Mouse (Mus musculus) kidney, postnatal 0 days (tissue): ENCODE measurements around the gene Syne4. TPM values are rescaled to one million over a fixed set of nuclear protein-coding genes. Genes with fewer than 3 reads are reported as not detected.
A peak's percentile ranks its signal among the peaks of the same experiment; 100 is the strongest.

Source experiments
- ATAC-seq: fragments of 200-750 bp; cut with Nextera tagmentation; replicated peaks from 2 replicates; pipeline ENCODE4 v1.8.0; 2017; ENCODE audit warnings: low read depth, moderate number of reproducible peaks, moderate TSS enrichment, moderate library complexity; ENCODE audit not compliant: low FRiP score
- DNase-seq: peaks from one replicate; pipeline ENCODE4 v3.0.0-alpha.2; 2016; ENCODE audit warnings: low spot score
- H3K27ac ChIP-seq: fragments of 300-500 bp; sonication (generic); 2 replicates; pipeline ENCODE4 v1.5.1; 2014; ENCODE audit warnings: mild to moderate bottlenecking
- H3K27me3 ChIP-seq: fragments of 300-500 bp; sonication (generic); 2 replicates; pipeline ENCODE4 v1.6.1; 2014; ENCODE audit warnings: low read length, mixed read lengths; ENCODE audit not compliant: insufficient read depth
- H3K36me3 ChIP-seq: fragments of 300-500 bp; sonication (generic); 2 replicates; pipeline ENCODE4 v1.6.1; 2014; ENCODE audit warnings: low read length, mixed read lengths; ENCODE audit not compliant: insufficient read depth
- H3K4me1 ChIP-seq: fragments of 300-500 bp; sonication (generic); replicated peaks from 2 replicates; pipeline ENCODE4 v1.6.1; 2014; ENCODE audit warnings: antibody characterized with exemption, low read length, mixed read lengths; ENCODE audit not compliant: insufficient read depth
- H3K4me2 ChIP-seq: fragments of 300-500 bp; sonication (generic); 2 replicates; pipeline ENCODE4 v1.6.1; 2014; ENCODE audit warnings: mild to moderate bottlenecking, low read length, moderate library complexity, mixed read lengths
- H3K4me3 ChIP-seq: fragments of 300-500 bp; sonication (generic); replicated peaks from 2 replicates; pipeline ENCODE4 v1.5.1; 2014; ENCODE audit warnings: low read depth, low read length
- H3K9ac ChIP-seq: fragments of 300-500 bp; sonication (generic); 2 replicates; pipeline ENCODE4 v1.6.1; 2014; ENCODE audit warnings: low read depth, low read length
- H3K9me3 ChIP-seq: fragments of 300-500 bp; sonication (generic); replicated peaks from 2 replicates; pipeline ENCODE4 v1.6.1; 2016; ENCODE audit warnings: low read length, inconsistent platforms, mixed read lengths
- CTCF ChIP-seq: IDR thresholded peaks from 2 replicates; pipeline ENCODE4 v1.5.1; 2016; ENCODE audit warnings: antibody characterized with exemption, low read depth, mild to moderate bottlenecking, moderate library complexity
- WGBS: fragments of 180-500 bp; shearing (Covaris S2); extraction: QIAGEN DNeasy Blood & Tissue Kit; methylation state at CpG from one replicate; pipeline ENCODE4 v1.1.7; 2014; 5-methylcytosine and 5-hydroxymethylcytosine counted together
- polyA plus RNA-seq: library from polyadenylated mRNA; unstranded; fragments of >200 nt; fragmentation: Nextera tagmentation; extraction: Ambion mirVana; gene quantifications from 2 replicates; pipeline ENCODE4 v1.2.1, GENCODE M21; 2015

Syne4 gene
- polyA plus RNA-seq, 1 experiment from 2014 or later: 79.0 TPM

- Histone ChIP-seq H3K4me2 (no peak overlapping the region), H3K4me1 (peaks cover 8% of the 10 kb centered on the region; the same call in 1 of the 2 replicates), H3K9me3 (no peaks in the 10 kb centered on the region), H3K9ac (no peak overlapping the region), H3K27me3 (no peaks in the 10 kb centered on the region), H3K4me3 (no peak overlapping the region), H3K36me3 (peaks cover 17% of the 10 kb centered on the region; the same call in 1 of the 2 replicates), H3K27ac (no peak overlapping the region)
- peak; percentile 28 for DNase-seq
- peak; percentile 59; the same call in 1 of the 2 replicates for TF ChIP-seq CTCF
- no peak for ATAC-seq
- WGBS: 92% methylated on average over 16 of the region's 16 CpGs
Measured at GRCm38 (mm10) chr7:30306083-30306779, 8.4 kb upstream of the Syne4 start.

GRCm38 (mm10) chr7:30308076-30309005, 6.3 kb upstream of the Syne4 start, which contains the start of gene Alkbh6:
Gene Alkbh6, plus strand, starts transcription at chr7:30308717.
- Histone ChIP-seq H3K4me2 (peak within 1 kb of the TSS; percentile 77), H3K4me1 (peaks cover 8% of the 10 kb centered on the region; the same call in 1 of the 2 replicates), H3K9me3 (no peaks in the 10 kb centered on the region), H3K27me3 (no peaks in the 10 kb centered on the region), H3K36me3 (peaks cover 9% of the 10 kb centered on the region; the same call in 1 of the 2 replicates), H3K4me3 (peak within 1 kb of the TSS; percentile 50), H3K27ac (peak within 1 kb of the TSS; percentile 78), H3K9ac (peak within 1 kb of the TSS; percentile 54)
- peak; percentile 98 for ATAC-seq
- peak; percentile 99 for DNase-seq
- WGBS: 3% methylated on average over 27 of the region's 27 CpGs
- TF ChIP-seq CTCF: 0 out of 2 replicates have a peak, but pooled peaks have one; percentile 14

DNA sequence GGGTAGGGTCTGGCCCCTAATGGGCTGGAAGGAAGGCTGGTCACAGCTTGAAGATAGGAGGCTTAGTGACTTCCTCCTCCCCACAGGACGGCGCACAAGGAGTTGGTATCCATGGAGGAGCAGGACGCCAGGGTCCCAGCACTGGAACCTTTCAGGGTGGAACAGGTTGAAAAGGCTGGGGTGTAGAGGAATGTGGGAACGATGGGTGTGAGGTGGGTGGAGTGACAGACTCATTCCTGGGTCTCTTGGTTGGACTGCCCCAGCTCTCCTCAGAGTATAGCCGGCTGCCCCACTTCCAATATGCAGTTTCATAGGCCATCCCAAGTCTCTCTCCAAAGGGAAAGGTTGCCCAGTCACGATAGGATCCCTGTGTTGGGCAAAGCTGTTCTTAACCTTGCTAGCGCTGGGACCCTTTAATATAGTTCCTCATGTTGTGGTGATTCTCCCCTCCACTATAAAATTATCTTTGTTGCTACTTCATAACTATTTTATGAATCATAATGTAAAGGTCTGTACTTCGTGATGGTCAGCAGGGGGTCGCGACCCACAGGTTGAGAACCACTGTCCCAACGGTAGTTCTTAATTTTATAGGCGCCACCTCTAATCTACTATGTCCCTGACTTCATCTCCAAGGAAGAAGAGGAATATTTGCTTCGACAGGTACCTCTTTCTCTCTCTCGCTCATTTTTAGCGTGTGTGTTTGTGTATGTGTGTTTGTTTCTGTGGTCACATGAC, 5.0 kb upstream of the Syne4 start:
- no peaks in the 10 kb centered on the region for H3K27me3 ChIP-seq
- H3K9me3 ChIP-seq: no peaks in the 10 kb centered on the region
- H3K4me3 ChIP-seq: peak overlapping the region; percentile 50
- DNase-seq: no peak
- peaks cover 11% of the 10 kb centered on the region; the same call in 1 of the 2 replicates for H3K4me1 ChIP-seq
- peak overlapping the region; percentile 51; the same call in 1 of the 2 replicates for H3K27ac ChIP-seq
- TF ChIP-seq CTCF: no peak
- H3K36me3 ChIP-seq: peaks cover 5% of the 10 kb centered on the region; the same call in 1 of the 2 replicates
- WGBS: 61% methylated on average over 15 of the region's 15 CpGs
- peak overlapping the region; percentile 54 for H3K9ac ChIP-seq
- peak overlapping the region; percentile 77 for H3K4me2 ChIP-seq
- ATAC-seq: no peak

DNA sequence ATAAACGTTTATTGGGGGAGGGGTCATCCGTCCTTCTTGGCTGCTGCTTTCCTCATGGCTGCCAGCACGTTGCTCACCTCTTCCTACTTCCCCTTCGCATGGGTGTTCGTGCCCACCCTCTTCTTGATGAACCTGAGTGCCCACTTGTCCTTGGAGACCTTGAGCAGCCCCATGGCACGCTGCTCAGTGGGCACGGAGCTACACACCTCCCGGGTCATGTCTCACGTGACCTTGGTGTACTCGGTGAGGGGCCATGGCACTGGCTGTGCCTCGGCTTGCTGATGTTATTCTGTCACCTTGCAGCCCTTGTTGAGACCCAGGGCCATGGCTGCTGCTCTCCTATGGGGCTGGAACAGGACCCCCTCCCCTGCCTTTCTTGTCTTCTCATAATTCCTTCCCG, 4.5 kb upstream of the Syne4 start:
- peaks cover 13% of the 10 kb centered on the region; the same call in 1 of the 2 replicates for H3K4me1 ChIP-seq
- DNase-seq (no peak), ATAC-seq (no peak)
- no peaks in the 10 kb centered on the region for H3K27me3 ChIP-seq
- H3K4me3 ChIP-seq: no peak overlapping the region
- H3K4me2 ChIP-seq: no peak overlapping the region
- H3K27ac ChIP-seq: no peak overlapping the region
- H3K9ac ChIP-seq: no peak overlapping the region
- H3K36me3 ChIP-seq: peaks cover 5% of the 10 kb centered on the region; the same call in 1 of the 2 replicates
- WGBS: 81% methylated on average over 12 of the region's 12 CpGs
- no peak for TF ChIP-seq CTCF
- no peaks in the 10 kb centered on the region for H3K9me3 ChIP-seq

DNA sequence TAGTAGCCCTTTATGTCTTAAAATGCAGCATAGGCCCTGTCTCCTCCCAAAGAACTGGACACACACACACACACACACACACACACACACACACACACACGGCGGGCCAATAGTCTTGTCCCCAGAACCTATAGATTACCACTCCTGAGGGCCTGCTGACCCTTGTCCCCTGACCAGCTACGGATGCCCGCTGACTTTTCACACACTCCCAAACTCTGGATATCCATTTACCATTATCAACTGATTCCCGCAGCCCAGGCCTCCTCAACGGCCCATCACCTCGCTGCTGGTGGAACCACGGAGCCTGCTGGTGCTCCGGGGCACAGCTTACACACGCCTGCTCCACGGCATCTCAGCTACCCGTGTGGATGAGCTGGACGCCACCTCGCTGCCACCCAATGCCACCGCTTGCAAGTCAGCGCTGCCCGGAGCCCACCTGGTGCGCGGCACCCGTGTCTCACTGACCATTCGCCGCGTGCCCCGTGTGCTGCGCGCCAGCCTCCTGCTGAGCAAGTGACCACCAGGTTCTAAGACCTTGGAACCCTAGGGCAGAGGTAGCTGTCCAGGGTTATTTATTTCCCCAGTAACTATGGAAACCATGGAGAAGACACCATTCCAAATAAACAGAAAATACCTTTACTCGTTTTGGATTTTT, 814 bp upstream of the Syne4 start:
- DNase-seq (no peak), ATAC-seq (peak; percentile 59)
- TF ChIP-seq CTCF: peak; percentile 31; the same call in 1 of the 2 replicates
- peak overlapping the region; percentile 57 for H3K4me2 ChIP-seq
- peak overlapping the region; percentile 18; the same call in 1 of the 2 replicates for H3K9ac ChIP-seq
- H3K9me3 ChIP-seq: no peaks in the 10 kb centered on the region
- H3K27ac ChIP-seq: peak overlapping the region; percentile 72
- 41% methylated on average over 27 of the region's 27 CpGs for WGBS
- H3K4me3 ChIP-seq: 0 out of 2 replicates have a peak overlapping the region, but pooled peaks have one; percentile 11
- peaks cover 14% of the 10 kb centered on the region; the same call in 1 of the 2 replicates for H3K4me1 ChIP-seq
- H3K27me3 ChIP-seq: no peaks in the 10 kb centered on the region
- peaks cover 5% of the 10 kb centered on the region; the same call in 1 of the 2 replicates for H3K36me3 ChIP-seq
